Mouse (Mus musculus): ENCODE results near the gene Gnat1. TPM values are rescaled to one million over a fixed set of nuclear protein-coding genes. Genes with fewer than 3 reads are reported as not detected.

The Gnat1 gene
- polyA plus RNA-seq, 1 experiment, result 0.09 TPM

DNA sequence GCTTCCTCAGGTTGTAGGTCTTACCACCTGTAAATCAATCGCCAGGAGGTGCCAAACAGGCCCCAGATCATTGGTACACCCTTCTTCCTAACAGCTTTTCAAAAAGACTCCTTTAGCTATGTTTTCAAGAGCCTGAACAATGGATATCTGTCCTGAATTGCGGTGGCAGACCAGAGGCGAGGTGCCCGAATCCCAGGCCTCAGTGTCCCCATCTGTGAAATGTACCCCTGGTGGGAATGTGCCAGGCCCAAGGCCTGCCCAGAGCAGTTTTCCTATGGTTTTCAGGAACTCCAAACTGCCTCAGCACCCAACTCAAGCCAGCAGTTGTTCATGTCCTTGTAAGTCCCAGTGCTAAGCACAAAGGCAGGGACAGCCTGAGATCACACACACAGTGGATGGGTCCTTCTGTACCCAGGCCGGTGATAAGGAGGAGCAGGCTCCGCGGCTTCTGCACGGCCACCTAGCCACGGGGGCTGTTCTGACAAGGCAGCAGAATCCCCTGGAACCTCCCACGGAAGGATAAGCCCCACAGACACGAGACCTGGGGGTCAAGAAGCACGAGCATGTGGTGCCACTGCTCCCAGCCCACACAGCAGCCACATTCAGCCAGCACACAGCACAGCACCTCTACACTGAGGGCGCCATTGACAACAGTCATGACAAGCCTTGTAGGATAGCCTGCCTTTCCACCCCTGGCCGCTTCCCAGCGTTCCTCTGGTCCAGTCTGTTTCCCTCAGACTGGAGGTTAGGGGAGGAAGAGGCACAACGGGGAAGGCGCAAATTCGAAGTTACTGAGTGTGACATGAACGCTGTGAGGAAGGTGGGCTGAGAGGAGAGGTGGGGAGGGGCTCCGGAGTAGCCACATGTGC lies 51.9 kb downstream of the Gnat1 start:
- H3K36me3 ChIP-seq (ENCODE audit: control insufficient read depth, insufficient read depth, low read length), result no peaks in the 10 kb centered on the region
- peaks cover 20% of the 10 kb centered on the region for H3K4me1 ChIP-seq (ENCODE audit: control insufficient read depth, insufficient read depth, low read length)
- H3K4me3 ChIP-seq (ENCODE audit: insufficient read depth, low read depth, low read length), result no peak overlapping the region; the same call in 1 of the 2 replicates
- H3K27ac ChIP-seq (ENCODE audit: insufficient read depth, low read depth, low read length), result peak overlapping the region; percentile 33
- WGBS, result 53% methylated on average over 20 of the region's 20 CpGs
- TF ChIP-seq POLR2A (IDR thresholded peaks at IDR 0.05; ENCODE audit: low read depth, low read length) (no peak), CTCF (conservative IDR thresholded peaks at IDR 0.05; ENCODE audit: insufficient read depth, insufficient read length, low read depth, low read length) (no peak)
- H3K27me3 ChIP-seq (replicated peaks; ENCODE audit: control insufficient read depth, insufficient read depth, low read length), result no peaks in the 10 kb centered on the region
- DNase-seq, result no peak

DNA sequence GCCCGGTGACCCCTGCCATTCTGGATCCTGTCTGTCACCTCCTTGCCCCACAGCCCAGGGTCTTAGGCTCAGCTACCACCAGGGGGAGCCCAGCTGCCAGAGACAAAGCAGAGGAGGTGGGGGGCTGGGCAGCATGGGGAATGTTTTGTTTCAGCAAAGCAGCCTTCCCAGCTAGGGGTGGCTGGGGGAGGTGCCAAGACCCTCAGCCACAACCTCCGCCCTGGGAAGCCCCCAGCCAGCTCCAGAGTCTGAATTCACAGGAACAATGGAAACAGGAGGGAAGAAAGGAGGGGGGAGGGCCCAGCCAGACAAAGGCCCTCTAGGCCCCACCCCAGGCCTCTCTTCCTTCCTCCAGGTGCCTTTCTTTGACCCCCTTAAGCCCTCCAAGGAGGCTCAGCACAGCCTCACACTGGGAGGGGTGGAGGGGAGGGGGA lies 52.7 kb downstream of the Gnat1 start:
- H3K4me1 ChIP-seq (ENCODE audit: control insufficient read depth, insufficient read depth, low read length), result peaks cover 20% of the 10 kb centered on the region
- no peak overlapping the region for H3K27ac ChIP-seq (ENCODE audit: insufficient read depth, low read depth, low read length)
- no peak for TF ChIP-seq POLR2A (IDR thresholded peaks at IDR 0.05; ENCODE audit: low read depth, low read length)
- peak; percentile 80 for TF ChIP-seq CTCF (conservative IDR thresholded peaks at IDR 0.05; ENCODE audit: insufficient read depth, insufficient read length, low read depth, low read length)
- 8% methylated on average over 2 of the region's 2 CpGs for WGBS
- peak; percentile 86 for DNase-seq
- no peak overlapping the region for H3K4me3 ChIP-seq (ENCODE audit: insufficient read depth, low read depth, low read length)
- no peaks in the 10 kb centered on the region for H3K27me3 ChIP-seq (replicated peaks; ENCODE audit: control insufficient read depth, insufficient read depth, low read length)
- no peaks in the 10 kb centered on the region for H3K36me3 ChIP-seq (ENCODE audit: control insufficient read depth, insufficient read depth, low read length)

DNA sequence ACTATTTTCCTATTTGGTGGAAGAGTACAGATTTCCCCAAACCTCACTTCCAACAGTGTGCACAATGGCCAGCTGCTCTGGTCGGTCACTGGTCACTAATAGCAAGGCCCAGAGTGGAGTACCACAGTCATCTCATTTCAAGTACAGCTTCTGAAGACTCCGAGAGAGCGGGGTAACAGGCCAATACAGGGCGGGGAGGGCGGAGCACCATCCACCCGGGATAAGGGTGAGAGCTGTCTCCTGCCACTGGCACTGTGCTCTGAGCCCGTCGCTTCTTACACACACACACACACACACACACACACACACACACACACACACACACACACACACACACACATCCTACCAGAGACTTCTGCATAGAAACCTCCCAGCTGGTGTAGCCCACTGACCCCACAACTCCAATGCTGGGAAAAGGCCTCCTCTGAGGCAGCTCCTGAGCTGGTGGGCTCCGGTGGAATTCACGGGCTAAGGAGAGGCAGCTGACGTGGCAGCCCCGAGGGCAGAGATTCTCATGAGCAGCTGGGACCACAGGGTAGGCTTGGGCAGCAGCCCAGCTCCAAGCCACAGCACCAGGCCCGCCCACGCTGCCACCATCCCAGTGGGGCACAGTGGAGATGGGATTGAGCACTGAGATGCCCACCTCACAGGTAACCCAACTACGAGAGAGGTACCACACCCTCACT lies 53.2 kb downstream of the Gnat1 start:
- Histone ChIP-seq H3K36me3 (ENCODE audit: control insufficient read depth, insufficient read depth, low read length) (no peaks in the 10 kb centered on the region), H3K4me3 (ENCODE audit: insufficient read depth, low read depth, low read length) (no peak overlapping the region), H3K4me1 (ENCODE audit: control insufficient read depth, insufficient read depth, low read length) (peaks cover 22% of the 10 kb centered on the region), H3K27me3 (replicated peaks; ENCODE audit: control insufficient read depth, insufficient read depth, low read length) (no peaks in the 10 kb centered on the region), H3K27ac (ENCODE audit: insufficient read depth, low read depth, low read length) (no peak overlapping the region)
- 37% methylated on average over 15 of the region's 15 CpGs for WGBS
- DNase-seq, result no peak
- TF ChIP-seq CTCF (conservative IDR thresholded peaks at IDR 0.05; ENCODE audit: insufficient read depth, insufficient read length, low read depth, low read length) (no peak), POLR2A (IDR thresholded peaks at IDR 0.05; ENCODE audit: low read depth, low read length) (no peak)

DNA sequence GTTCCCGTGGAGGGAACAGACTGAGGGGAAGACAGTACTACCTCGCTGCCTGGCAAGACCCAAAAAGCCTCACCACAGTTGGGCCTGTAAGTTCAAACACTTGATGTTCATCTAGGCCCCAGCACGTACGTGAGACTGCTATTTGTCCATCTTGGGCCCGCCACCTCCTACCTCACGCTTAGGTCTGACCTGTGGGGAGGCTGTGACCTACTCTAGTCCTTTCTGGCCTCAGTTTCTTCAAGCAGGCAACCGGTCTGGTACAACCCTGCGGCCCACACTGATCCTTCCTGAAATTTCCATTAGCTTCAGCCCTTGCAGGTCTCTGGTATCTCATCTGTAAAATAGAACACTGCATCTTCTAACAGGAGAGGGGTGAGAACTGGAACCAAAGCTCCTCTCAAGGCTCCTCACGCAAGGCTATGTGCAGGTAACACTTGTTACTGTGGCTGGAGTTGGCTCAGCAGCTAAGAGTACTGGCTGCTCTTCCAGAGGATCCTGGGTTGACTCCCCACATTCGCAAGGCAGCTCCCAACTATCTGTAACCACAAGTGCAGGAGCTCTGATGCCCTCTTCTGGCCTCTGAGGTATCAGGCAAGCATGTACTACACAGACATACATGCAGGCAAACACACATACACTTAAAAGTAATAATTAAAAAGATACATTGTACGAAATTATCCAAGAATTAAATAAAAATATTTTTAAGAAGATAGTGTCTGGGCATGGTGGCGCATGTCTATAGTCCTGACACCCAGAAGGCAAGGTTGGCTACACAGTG lies 54.0 kb downstream of the Gnat1 start:
- H3K27ac ChIP-seq (ENCODE audit: insufficient read depth, low read depth, low read length), result peak overlapping the region; percentile 48; the same call in 1 of the 2 replicates
- no peak for DNase-seq
- TF ChIP-seq CTCF (conservative IDR thresholded peaks at IDR 0.05; ENCODE audit: insufficient read depth, insufficient read length, low read depth, low read length) (peak; percentile 40), POLR2A (IDR thresholded peaks at IDR 0.05; ENCODE audit: low read depth, low read length) (no peak)
- 85% methylated on average over 12 of the region's 12 CpGs for WGBS
- no peak overlapping the region for H3K4me3 ChIP-seq (ENCODE audit: insufficient read depth, low read depth, low read length)
- H3K36me3 ChIP-seq (ENCODE audit: control insufficient read depth, insufficient read depth, low read length), result no peaks in the 10 kb centered on the region
- peaks cover 30% of the 10 kb centered on the region for H3K4me1 ChIP-seq (ENCODE audit: control insufficient read depth, insufficient read depth, low read length)
- no peaks in the 10 kb centered on the region for H3K27me3 ChIP-seq (replicated peaks; ENCODE audit: control insufficient read depth, insufficient read depth, low read length)

DNA sequence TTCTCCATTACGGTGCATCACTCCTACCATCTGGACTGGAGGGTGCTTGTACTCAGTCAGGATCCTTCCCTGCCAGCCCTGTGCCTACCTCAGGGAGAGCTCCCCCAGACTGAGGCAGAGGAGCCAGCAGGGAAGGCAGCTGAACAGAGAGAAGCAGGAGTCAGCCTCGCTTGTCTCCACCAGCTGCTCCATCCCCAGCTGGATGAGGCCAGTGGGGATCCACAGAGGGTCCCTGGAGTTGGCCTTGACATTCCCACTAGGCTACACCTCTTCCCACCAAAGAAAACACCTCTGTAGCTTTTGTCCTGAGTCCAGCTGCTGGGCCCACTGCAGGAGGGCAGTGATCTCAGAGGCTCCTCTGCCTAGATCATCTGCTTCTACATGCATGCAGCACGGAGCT lies 54.6 kb downstream of the Gnat1 start:
- H3K4me3 ChIP-seq (ENCODE audit: insufficient read depth, low read depth, low read length), result no peak overlapping the region
- WGBS, result 75% methylated on average over 3 of the region's 3 CpGs
- no peak for TF ChIP-seq CTCF (conservative IDR thresholded peaks at IDR 0.05; ENCODE audit: insufficient read depth, insufficient read length, low read depth, low read length)
- no peak for TF ChIP-seq POLR2A (IDR thresholded peaks at IDR 0.05; ENCODE audit: low read depth, low read length)

DNA sequence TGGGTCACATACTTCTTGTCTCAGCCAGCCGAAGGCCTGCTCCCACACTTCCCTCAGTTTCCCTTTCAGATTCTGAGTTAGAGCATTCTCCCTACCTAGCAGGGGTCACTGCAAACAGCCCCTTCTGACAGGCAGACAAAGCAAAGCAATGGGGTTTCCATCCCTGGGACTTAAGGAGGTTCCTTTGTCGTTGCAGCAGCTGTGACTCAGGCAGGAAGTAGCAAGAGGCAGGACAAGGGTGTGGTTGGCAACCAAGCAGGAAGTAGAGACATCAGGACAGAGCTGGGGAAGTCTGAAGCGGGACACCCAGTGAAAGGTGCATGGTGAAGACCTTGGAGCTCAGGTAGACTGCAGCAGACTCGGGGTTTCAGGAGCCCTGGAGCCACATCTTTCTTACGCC lies 55.0 kb downstream of the Gnat1 start:
- Histone ChIP-seq H3K4me1 (ENCODE audit: control insufficient read depth, insufficient read depth, low read length) (peaks cover 40% of the 10 kb centered on the region), H3K27ac (ENCODE audit: insufficient read depth, low read depth, low read length) (peak overlapping the region; percentile 62), H3K36me3 (ENCODE audit: control insufficient read depth, insufficient read depth, low read length) (no peaks in the 10 kb centered on the region; the same call in 1 of the 2 replicates), H3K27me3 (replicated peaks; ENCODE audit: control insufficient read depth, insufficient read depth, low read length) (no peaks in the 10 kb centered on the region), H3K4me3 (ENCODE audit: insufficient read depth, low read depth, low read length) (no peak overlapping the region)
- TF ChIP-seq CTCF (conservative IDR thresholded peaks at IDR 0.05; ENCODE audit: insufficient read depth, insufficient read length, low read depth, low read length), result no peak
- TF ChIP-seq POLR2A (IDR thresholded peaks at IDR 0.05; ENCODE audit: low read depth, low read length), result no peak
- 59% methylated on average over 5 of the region's 5 CpGs for WGBS
- DNase-seq, result peak; percentile 73

More for the DNA sequence above, 54.6 kb downstream of the Gnat1 start:
- DNase-seq, result no peak
- Histone ChIP-seq H3K27me3 (replicated peaks; ENCODE audit: control insufficient read depth, insufficient read depth, low read length) (no peaks in the 10 kb centered on the region), H3K27ac (ENCODE audit: insufficient read depth, low read depth, low read length) (peak overlapping the region; percentile 48), H3K4me1 (ENCODE audit: control insufficient read depth, insufficient read depth, low read length) (peaks cover 35% of the 10 kb centered on the region), H3K36me3 (ENCODE audit: control insufficient read depth, insufficient read depth, low read length) (no peaks in the 10 kb centered on the region)

Other genes with a start within 250 kb of the Gnat1 start
- 52.1 and 63.6 TPM in 2 replicates for gene Tmem115, start 145.8 kb downstream of the Gnat1 start, polyA plus RNA-seq (2012; rRNA removed)
- gene Cyb561d2, start 137.5 kb downstream of the Gnat1 start, polyA plus RNA-seq (2012; rRNA removed), result 62.6 and 77.4 TPM in 2 replicates
- 61.5 and 62.6 TPM in 2 replicates for gene Nprl2, start 137.5 kb downstream of the Gnat1 start, polyA plus RNA-seq (2012; rRNA removed)
- gene Zmynd10, start 132.4 kb downstream of the Gnat1 start, polyA plus RNA-seq (2012; rRNA removed), result 52.6 and 52.9 TPM in 2 replicates
- 23.0 and 24.0 TPM in 2 replicates for gene Rassf1, start 128.2 kb downstream of the Gnat1 start, polyA plus RNA-seq (2012; rRNA removed)
- 82.5 and 93.8 TPM in 2 replicates for gene Tusc2, start 116.5 kb downstream of the Gnat1 start, polyA plus RNA-seq (2012; rRNA removed)
- gene Hyal2, start 111.8 kb downstream of the Gnat1 start, polyA plus RNA-seq (2012; rRNA removed), result 103 and 155 TPM in 2 replicates
- 8.1 and 9.4 TPM in 2 replicates for gene Hyal1, start 102.8 kb downstream of the Gnat1 start, polyA plus RNA-seq (2012; rRNA removed)
- gene Naa80, start 100.8 kb downstream of the Gnat1 start, polyA plus RNA-seq (2012; rRNA removed), result 43.0 and 62.8 TPM in 2 replicates
- gene Hyal3, start 98.9 kb downstream of the Gnat1 start, polyA plus RNA-seq (2012; rRNA removed), result 1.6 and 2.1 TPM in 2 replicates
- 50.5 and 57.8 TPM in 2 replicates for gene Ifrd2, start 92.1 kb downstream of the Gnat1 start, polyA plus RNA-seq (2012; rRNA removed)
- gene Sema3b, start 70.5 kb downstream of the Gnat1 start, polyA plus RNA-seq (2012; rRNA removed), result 63.3 and 78.8 TPM in 2 replicates
- 356 and 366 TPM in 2 replicates for gene Gnai2, start 44.3 kb downstream of the Gnat1 start, polyA plus RNA-seq (2012; rRNA removed)
- 77.9 and 139 TPM in 2 replicates for gene Slc38a3, start 10.2 kb downstream of the Gnat1 start, polyA plus RNA-seq (2012; rRNA removed)
- gene Sema3f, start 30.8 kb upstream of the Gnat1 start, polyA plus RNA-seq (2012; rRNA removed), result 39.1 and 45.5 TPM in 2 replicates
- 43.8 and 51.5 TPM in 2 replicates for gene Rbm5, start 91.3 kb upstream of the Gnat1 start, polyA plus RNA-seq (2012; rRNA removed)
- 13.0 and 14.2 TPM in 2 replicates for gene Rbm6, start 193.5 kb upstream of the Gnat1 start, polyA plus RNA-seq (2012; rRNA removed)
- gene Mon1a, start 208.4 kb upstream of the Gnat1 start, polyA plus RNA-seq (2012; rRNA removed), result 34.9 and 42.5 TPM in 2 replicates
- 1.2 and 2.8 TPM in 2 replicates for gene Mst1r, start 227.2 kb upstream of the Gnat1 start, polyA plus RNA-seq (2012; rRNA removed)
- gene Actl11, start 248.8 kb upstream of the Gnat1 start, polyA plus RNA-seq (2012; rRNA removed), result 0.05 and 0.11 TPM in 2 replicates